Mouse (Mus musculus) CH12.LX (cell line): ENCODE data around the gene Ezr. TPM values are rescaled to one million over a fixed set of nuclear protein-coding genes. Genes with fewer than 3 reads are reported as not detected.

Experiments used
- DNase-seq: peaks from one replicate; pipeline ENCODE4 v3.0.0-alpha.2; 2013; ENCODE audit errors: extremely low read depth
- H3K27ac ChIP-seq: 2 replicates; pipeline ENCODE4 v1.5.1; 2012; ENCODE audit warnings: low read depth, mild to moderate bottlenecking, control low read depth, moderate library complexity; ENCODE audit not compliant: insufficient read depth
- H3K27me3 ChIP-seq: replicated peaks from 2 replicates; pipeline ENCODE3; 2012; ENCODE audit warnings: inconsistent platforms
- H3K36me3 ChIP-seq, 2 experiments: replicated peaks in 1 of 2; 2 replicates each; pipeline versions ENCODE3 to v1.6.1; 2012; ENCODE audit warnings: inconsistent platforms in 1 of 2, low read length in 1 of 2, mild to moderate bottlenecking in 1 of 2, mixed read lengths in 1 of 2, moderate library complexity in 1 of 2; ENCODE audit not compliant: control insufficient read depth in 1 of 2, insufficient read depth in 1 of 2
- H3K4me1 ChIP-seq, 2 experiments: 2 replicates each; pipeline ENCODE4 v1.6.1; 2012; ENCODE audit warnings: inconsistent platforms in 1 of 2, moderate library complexity in 1 of 2; ENCODE audit not compliant: insufficient read depth in 2 of 2, control insufficient read depth in 1 of 2
- H3K4me2 ChIP-seq: 2 replicates; pipeline ENCODE4 v1.6.1; 2012; ENCODE audit warnings: low read depth, mild to moderate bottlenecking, control low read depth; ENCODE audit not compliant: poor library complexity, insufficient read depth, severe bottlenecking
- H3K4me3 ChIP-seq, 3 experiments: fragments of 150-350 bp in 1 of 3; sonication (generic) in 1 of 3; replicated peaks in 1 of 3; 2 replicates each; pipeline versions ENCODE3 to v1.5.1; 2011 to 2012; ENCODE audit warnings: low read depth in 2 of 3, low read length in 2 of 3, mild to moderate bottlenecking in 2 of 3, moderate library complexity in 2 of 3, control low read depth in 1 of 3, improper control_type of control experiment in 1 of 3, inconsistent platforms in 1 of 3, mixed read lengths in 1 of 3; ENCODE audit not compliant: poor library complexity in 1 of 3
- H3K79me2 ChIP-seq: replicated peaks from 2 replicates; pipeline ENCODE4 v1.6.1; 2012; ENCODE audit warnings: mild to moderate bottlenecking, moderate library complexity; ENCODE audit not compliant: control insufficient read depth, poor library complexity, insufficient read depth, severe bottlenecking; ENCODE audit errors: extremely low read depth
- H3K9ac ChIP-seq: 2 replicates; pipeline ENCODE4 v1.6.1; 2012; ENCODE audit warnings: low read depth, mild to moderate bottlenecking, control low read depth, moderate library complexity; ENCODE audit not compliant: insufficient read depth
- H3K9me3 ChIP-seq: replicated peaks from 2 replicates; pipeline ENCODE3; 2012; ENCODE audit warnings: low read length, inconsistent platforms, mixed read lengths
- CTCF ChIP-seq, 2 experiments: IDR thresholded peaks in 1 of 2; conservative IDR thresholded peaks in 1 of 2; 2 replicates each; pipeline ENCODE4 v1.5.1; 2011 to 2012; ENCODE audit warnings: low read depth in 2 of 2, low read length in 2 of 2, improper control_type of control experiment in 1 of 2, inconsistent platforms in 1 of 2, mild to moderate bottlenecking in 1 of 2, moderate library complexity in 1 of 2
- E2F4 ChIP-seq: IDR thresholded peaks from 2 replicates; pipeline ENCODE4 v1.6.1; 2011; ENCODE audit warnings: low read depth, low read length, improper control_type of control experiment; ENCODE audit not compliant: insufficient replicate concordance
- ELF1 ChIP-seq: IDR thresholded peaks from 2 replicates; pipeline ENCODE4 v1.6.1; 2014; ENCODE audit warnings: low read depth, mild to moderate bottlenecking, inconsistent platforms, low read length, improper control_type of control experiment
- EP300 ChIP-seq: IDR thresholded peaks from 2 replicates; pipeline ENCODE4 v1.6.1; 2011; ENCODE audit warnings: low read length, improper control_type of control experiment
- ETS1 ChIP-seq: conservative IDR thresholded peaks from 2 replicates; pipeline ENCODE4 v1.6.1; 2012; ENCODE audit warnings: low read depth, mild to moderate bottlenecking, inconsistent platforms, low read length, improper control_type of control experiment, moderate library complexity
- GABPA ChIP-seq: IDR thresholded peaks from 2 replicates; pipeline ENCODE4 v1.6.1; 2012; ENCODE audit warnings: low read depth, low read length, improper control_type of control experiment, inconsistent platforms; ENCODE audit not compliant: insufficient replicate concordance
- HCFC1 ChIP-seq: IDR thresholded peaks from 2 replicates; pipeline ENCODE4 v1.6.1; 2012; ENCODE audit warnings: low read depth, mild to moderate bottlenecking, inconsistent platforms, low read length, improper control_type of control experiment
- JUND ChIP-seq: conservative IDR thresholded peaks from 2 replicates; pipeline ENCODE4 v1.6.1; 2011; ENCODE audit warnings: low read depth, low read length, improper control_type of control experiment
- MAFK ChIP-seq: IDR thresholded peaks from 2 replicates; pipeline ENCODE4 v1.6.1; 2011; ENCODE audit warnings: low read length, improper control_type of control experiment; ENCODE audit not compliant: insufficient replicate concordance
- MAZ ChIP-seq: IDR thresholded peaks from 2 replicates; pipeline ENCODE4 v1.6.1; 2012; ENCODE audit warnings: low read depth, mild to moderate bottlenecking, inconsistent platforms, low read length, improper control_type of control experiment, moderate library complexity
- MEF2A ChIP-seq: IDR thresholded peaks from 2 replicates; pipeline ENCODE4 v1.6.1; 2014; ENCODE audit warnings: low read depth, mild to moderate bottlenecking, inconsistent platforms, low read length, improper control_type of control experiment, borderline replicate concordance
- MXI1 ChIP-seq: IDR thresholded peaks from 2 replicates; pipeline ENCODE4 v1.6.1; 2011; ENCODE audit warnings: mild to moderate bottlenecking, low read depth, low read length, improper control_type of control experiment
- PAX5 ChIP-seq: IDR thresholded peaks from 2 replicates; pipeline ENCODE4 v1.6.1; 2012; ENCODE audit warnings: low read length, inconsistent platforms, mixed read lengths
- RAD21 ChIP-seq: IDR thresholded peaks from 2 replicates; pipeline ENCODE4 v1.6.1; 2011; ENCODE audit warnings: low read depth, mild to moderate bottlenecking, low read length, improper control_type of control experiment, moderate library complexity
- SIN3A ChIP-seq: IDR thresholded peaks from 2 replicates; pipeline ENCODE4 v1.6.1; 2012; ENCODE audit warnings: low read length, improper control_type of control experiment, inconsistent platforms
- TBP ChIP-seq: conservative IDR thresholded peaks from 2 replicates; pipeline ENCODE4 v1.6.1; 2011; ENCODE audit warnings: low read depth, low read length, improper control_type of control experiment
- TCF12 ChIP-seq: IDR thresholded peaks from 2 replicates; pipeline ENCODE4 v1.6.1; 2014; ENCODE audit warnings: low read depth, mild to moderate bottlenecking, inconsistent platforms, low read length, improper control_type of control experiment
- USF2 ChIP-seq: conservative IDR thresholded peaks from 2 replicates; pipeline ENCODE4 v1.6.1; 2011; ENCODE audit warnings: low read depth, low read length, improper control_type of control experiment
- ZC3H11A ChIP-seq: IDR thresholded peaks from 2 replicates; pipeline ENCODE4 v1.6.1; 2012; ENCODE audit warnings: low read depth, mild to moderate bottlenecking, inconsistent platforms, low read length, improper control_type of control experiment
- ZKSCAN1 ChIP-seq: IDR thresholded peaks from 2 replicates; pipeline ENCODE4 v1.6.1; 2012; ENCODE audit warnings: low read depth, inconsistent platforms, low read length, improper control_type of control experiment, borderline replicate concordance
- dilution Hi-C: fragments of 300-500 bp; cut with MboI; formaldehyde crosslinking; loops from 2 replicates; pipeline ENCODE4 v1.14.3; 2020; ENCODE audit warnings: low sequenced_read_pairs; ENCODE audit not compliant: extremely low pct_unique_long_range_greater_than_20kb, extremely low pct_ligation_motif_present
- in situ Hi-C: fragments of 300-500 bp; cut with MboI; formaldehyde crosslinking; loops from 3 replicates; pipeline ENCODE4 v1.14.3; 2019; ENCODE audit warnings: low sequenced_read_pairs, low pct_ligation_motif_present, low pct_unique_long_range_greater_than_20kb, mixed read lengths
- polyA plus RNA-seq: library from polyadenylated mRNA; unstranded; fragments of >175 nt; gene quantifications from 2 replicates; pipeline ENCODE4 v1.2.1, GENCODE M21; 2012; ENCODE audit warnings: low read depth; ENCODE audit not compliant: insufficient read length
- total RNA-seq, 2 experiments: library from RNA; depleted of rRNA; stranded (reverse); fragments of 300-350 nt in 1 of 2; fragments of >200 nt in 1 of 2; gene quantifications; 2 replicates each; pipeline ENCODE4 v1.2.3; 2012 to 2014

Gene Ezr
- total and polyA plus RNA-seq, 3 experiments = 107 to 207 (median 123) TPM

DNA sequence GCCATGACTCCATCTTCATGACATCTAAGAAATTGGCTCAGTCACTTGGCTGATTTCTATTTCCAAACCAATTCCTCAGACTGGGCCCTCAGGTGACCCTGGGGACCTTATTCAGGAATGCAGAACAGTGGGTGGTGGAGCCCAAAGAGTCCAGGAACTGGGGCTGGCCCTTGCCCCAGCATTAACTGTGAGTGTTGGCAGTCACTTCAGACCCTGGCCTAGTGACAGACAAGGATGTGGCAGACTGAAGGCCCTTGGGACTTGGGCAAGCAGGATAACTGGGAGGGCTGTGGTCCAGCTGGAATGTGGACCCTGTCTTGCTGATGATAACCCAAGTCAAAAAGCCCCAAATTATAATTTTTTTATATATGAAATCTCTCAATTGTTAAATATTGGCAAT is 6.5 kb upstream of the Ezr start:
- H3K4me3 ChIP-seq = no peak overlapping the region
- peaks cover 2% of the 10 kb centered on the region for H3K27me3 ChIP-seq
- H3K79me2 ChIP-seq = no peaks in the 10 kb centered on the region
- no peaks in the 10 kb centered on the region for H3K9me3 ChIP-seq
- H3K27ac ChIP-seq = no peak overlapping the region
- dilution Hi-C loops (no loop called here), in situ Hi-C loops (no loop called here)
- TF ChIP-seq MAZ = no peak
- no peak for TF ChIP-seq ELF1
- TF ChIP-seq TBP = no peak
- TF ChIP-seq GABPA = no peak
- TF ChIP-seq PAX5 = no peak
- no peak for TF ChIP-seq MEF2A
- TF ChIP-seq SIN3A = no peak
- no peak overlapping the region for H3K9ac ChIP-seq
- no peak overlapping the region for H3K4me2 ChIP-seq
- H3K36me3 ChIP-seq = no peaks in the 10 kb centered on the region
- DNase-seq = no peak
- peaks cover 2 to 9% of the 10 kb centered on the region in 2 experiments; a peak in 2 of 4 replicates for H3K4me1 ChIP-seq

GRCm38 (mm10) chr17:6787241-6787640 is 4.7 kb upstream of the Ezr start:
- Histone ChIP-seq H3K4me1 (no peaks in the 10 kb centered on the region; a peak in 1 of 4 replicates), H3K4me3 (no peak overlapping the region), H3K27me3 (peaks cover 2% of the 10 kb centered on the region), H3K27ac (no peak overlapping the region), H3K79me2 (peaks cover 2% of the 10 kb centered on the region), H3K4me2 (no peak overlapping the region), H3K9ac (no peak overlapping the region), H3K36me3 (no peaks in the 10 kb centered on the region), H3K9me3 (no peaks in the 10 kb centered on the region)
- in situ Hi-C loops (no loop called here), dilution Hi-C loops (no loop called here)
- TF ChIP-seq SIN3A (no peak), ZKSCAN1 (no peak), RAD21 (no peak), JUND (no peak), HCFC1 (no peak), ZC3H11A (no peak), TCF12 (no peak), MXI1 (no peak), ELF1 (no peak), EP300 (no peak), CTCF (conservative IDR thresholded peaks at IDR 0.05 in 1 of 2, IDR thresholded peaks at IDR 0.05 in 1 of 2; ENCODE audit: low read depth in 2 of 2, low read length in 2 of 2) (no peak), GABPA (no peak), E2F4 (no peak), MAFK (no peak), USF2 (no peak), ETS1 (no peak), MEF2A (no peak), MAZ (no peak)
- no peak for DNase-seq
